Mouse (Mus musculus): ENCODE data around the gene Cuta.
"Not testable (repeated sequence)": the region's sequence is repeated elsewhere in the genome, so short reads cannot be mapped to it uniquely, and the experiment has no call there.

Gene Cuta

GRCm38 (mm10) chr17:26937883-26938695 lies 1.3 kb downstream of the Cuta start:
- in situ Hi-C loops (cut with MboI, MseI) = no loop called here

- in situ Hi-C loops (cut with MboI, MseI) = no loop called here
Observed at GRCm38 (mm10) chr17:26936921-26937695, 2.3 kb downstream of the Cuta start.

GRCm38 (mm10) chr17:26936453-26936852 lies 2.9 kb downstream of the Cuta start:
- in situ Hi-C loops (cut with MboI, MseI) = no loop called here

- in situ Hi-C loops (cut with MboI, MseI) = no loop called here
Observed at GRCm38 (mm10) chr17:26935027-26935426, 4.3 kb downstream of the Cuta start.

- in situ Hi-C loops (cut with MboI, MseI) = no loop called here
Observed at GRCm38 (mm10) chr17:26933885-26934827, 5.2 kb downstream of the Cuta start.

GRCm38 (mm10) chr17:26933419-26933818 lies 6.0 kb downstream of the Cuta start:
- in situ Hi-C loops (cut with MboI, MseI) = no loop called here

GRCm38 (mm10) chr17:26932839-26933398 lies 6.5 kb downstream of the Cuta start, which contains the start of gene Phf1:
Gene Phf1 (plus strand): TSS chr17:26933052.
- in situ Hi-C loops (cut with MboI, MseI) = no loop called here

GRCm38 (mm10) chr17:26931795-26932194 lies 7.6 kb downstream of the Cuta start:
- in situ Hi-C loops (cut with MboI, MseI) = not testable (repeated sequence)

- in situ Hi-C loops (cut with MboI, MseI) = not testable (repeated sequence)
Observed at GRCm38 (mm10) chr17:26925414-26925813, 14.0 kb downstream of the Cuta start.

- in situ Hi-C loops (cut with MboI, MseI) = loop anchor here (5.0 kb wide), 1 partner anchor 50 kb away; the partner anchor contains the start of gene Zbtb9
Observed at GRCm38 (mm10) chr17:26922368-26922767, 17.0 kb downstream of the Cuta start.

GRCm38 (mm10) chr17:26919516-26919915 lies 19.9 kb downstream of the Cuta start:
- in situ Hi-C loops (cut with MboI, MseI) = not testable (repeated sequence)

GRCm38 (mm10) chr17:26918343-26918742 lies 21.0 kb downstream of the Cuta start:
- in situ Hi-C loops (cut with MboI, MseI) = no loop called here

GRCm38 (mm10) chr17:26917560-26917959 lies 21.8 kb downstream of the Cuta start:
- in situ Hi-C loops (cut with MboI, MseI) = not testable (repeated sequence)

GRCm38 (mm10) chr17:26916711-26917482 lies 22.5 kb downstream of the Cuta start, which contains the start of gene Kifc5b:
Gene Kifc5b (plus strand): TSS chr17:26917091.
- in situ Hi-C loops (cut with MboI, MseI) = no loop called here

GRCm38 (mm10) chr17:26915248-26915647 lies 24.1 kb downstream of the Cuta start:
- in situ Hi-C loops (cut with MboI, MseI) = no loop called here

- in situ Hi-C loops (cut with MboI, MseI) = not testable (repeated sequence)
Observed at GRCm38 (mm10) chr17:26907506-26907905, 31.9 kb downstream of the Cuta start.

GRCm38 (mm10) chr17:26904320-26904719 lies 35.0 kb downstream of the Cuta start:
- in situ Hi-C loops (cut with MboI, MseI) = no loop called here

- in situ Hi-C loops (cut with MboI, MseI) = no loop called here
Observed at GRCm38 (mm10) chr17:26900916-26901315, 38.5 kb downstream of the Cuta start.

- in situ Hi-C loops (cut with MboI, MseI) = no loop called here
Observed at GRCm38 (mm10) chr17:26895578-26895977, 43.8 kb downstream of the Cuta start.

GRCm38 (mm10) chr17:26894342-26894741 lies 45.0 kb downstream of the Cuta start:
- in situ Hi-C loops (cut with MboI, MseI) = no loop called here

Measured in regulatory T cell (primary cell).